Mouse (Mus musculus) thymus, postnatal 25 days (tissue): ENCODE measurements around the gene Tut4.

Experiments used
- DNase-seq: peaks from one replicate; pipeline ENCODE4 v3.0.0; 2022

Gene Tut4

DNA sequence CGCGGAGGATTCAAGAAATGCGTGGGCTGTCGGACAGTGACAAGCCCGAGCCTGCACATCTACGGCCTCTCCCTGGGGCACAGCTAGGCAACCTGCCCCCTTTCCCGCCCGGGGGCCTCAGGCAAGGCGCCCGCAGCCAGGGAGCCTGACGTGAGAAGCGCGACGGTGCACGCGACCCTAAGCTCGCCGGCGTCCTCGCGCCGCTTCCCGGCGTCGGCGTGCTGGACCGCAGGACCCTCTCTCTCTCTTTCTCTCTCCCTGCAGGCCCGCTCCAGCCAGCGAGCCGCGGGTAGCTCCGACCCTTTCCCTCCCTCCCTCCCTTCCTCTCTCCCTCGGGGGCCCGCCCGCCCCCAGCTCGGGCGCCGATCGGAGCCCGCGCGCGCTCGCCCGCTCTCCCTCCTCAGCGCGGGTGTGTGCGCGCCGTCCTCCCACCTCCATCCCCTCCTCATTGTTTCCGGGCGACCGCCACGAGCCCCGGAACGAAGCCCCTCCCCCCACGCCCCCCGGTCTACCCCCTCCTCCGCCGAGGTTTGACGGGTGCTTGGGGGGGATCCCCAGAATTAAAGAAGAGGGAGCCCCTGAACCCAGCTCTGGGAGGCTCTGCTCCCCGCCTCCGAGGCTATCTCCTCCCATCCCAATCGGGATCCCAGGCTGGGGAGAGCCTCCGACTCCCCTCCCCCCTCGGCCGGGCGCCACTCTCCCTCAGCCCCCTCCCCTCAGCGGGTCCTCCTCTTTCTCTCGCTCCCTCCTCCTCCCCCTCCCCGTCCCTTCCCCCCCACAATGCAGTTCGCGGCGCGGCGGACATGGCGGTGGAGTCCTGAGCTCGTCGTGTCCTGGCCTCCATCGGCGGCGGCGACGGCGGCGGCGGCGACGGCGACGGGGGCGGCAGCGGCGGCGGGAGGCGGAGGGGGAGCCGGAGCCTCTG lies at the start of gene Tut4:
TSS of gene Tut4 (plus strand) at position 196 of the 925 bp plus-strand sequence.
- peak; percentile 84 for DNase-seq

DNA sequence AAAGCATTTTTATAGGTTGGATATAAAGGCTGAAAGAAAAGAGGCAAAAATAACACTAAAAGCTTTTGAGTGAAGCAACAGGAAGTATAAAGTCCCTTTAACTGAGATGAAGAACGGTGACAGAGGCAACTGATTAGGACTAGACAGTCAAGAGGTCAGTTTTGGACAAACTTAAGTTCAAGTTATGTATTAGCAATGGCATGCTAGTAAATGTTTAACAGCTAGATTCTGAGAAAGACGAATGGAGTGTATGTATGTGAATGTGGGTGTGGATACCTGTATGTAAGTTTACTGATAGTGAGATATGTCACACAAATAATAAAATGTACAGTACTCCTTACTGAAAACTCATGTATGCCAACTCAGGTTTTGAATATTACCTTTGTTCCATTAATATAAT lies 34.6 kb upstream of the Tut4 start:
- DNase-seq, result no peak

DNA sequence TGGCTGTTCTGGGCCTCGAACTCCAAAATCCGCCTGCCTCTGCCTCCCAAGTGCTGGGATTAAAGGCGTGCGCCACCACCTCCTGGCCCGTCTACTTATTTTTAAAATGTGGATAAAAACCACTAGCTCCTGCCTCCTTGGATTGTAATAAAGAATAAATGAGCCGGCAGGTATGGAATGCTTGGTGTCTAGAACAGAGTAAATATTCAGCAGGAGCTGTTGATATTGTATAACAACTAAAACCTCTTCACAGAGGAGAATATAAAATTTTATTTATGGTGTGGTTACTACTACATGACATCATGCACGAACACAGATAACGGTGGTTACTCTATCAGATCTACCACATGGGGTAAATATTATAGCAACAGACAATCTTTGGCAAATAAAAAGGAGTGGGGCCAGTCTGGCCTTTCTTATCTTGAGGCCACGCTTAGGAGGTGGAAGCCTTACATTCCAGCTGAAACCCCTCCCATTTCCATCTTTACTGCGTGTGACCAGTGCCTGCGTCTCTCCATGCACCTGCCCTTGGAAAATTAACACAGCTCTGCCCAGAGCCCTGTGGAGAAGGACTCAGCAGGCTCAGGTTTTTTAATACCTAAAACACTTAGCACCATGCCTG lies 31.4 kb upstream of the Tut4 start:
- no peak for DNase-seq

DNA sequence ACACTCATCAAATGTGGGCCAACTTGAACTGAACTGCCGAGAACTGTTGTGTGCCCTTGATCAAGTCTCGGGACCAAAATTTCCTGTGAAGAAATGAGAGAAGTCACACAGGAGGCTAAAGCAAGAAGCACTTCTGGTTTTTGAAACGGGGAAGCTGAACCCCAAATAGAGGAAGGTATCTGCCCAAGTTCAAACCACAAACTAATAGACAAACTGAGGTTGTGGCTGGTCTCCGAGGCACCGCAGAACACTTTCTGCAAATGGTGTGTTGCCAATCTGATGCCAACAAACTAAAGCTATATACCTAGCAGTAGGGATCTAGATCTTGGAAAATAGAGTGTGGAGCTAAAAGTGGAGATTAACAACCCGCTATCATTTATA lies 30.9 kb upstream of the Tut4 start:
- no peak for DNase-seq

DNA sequence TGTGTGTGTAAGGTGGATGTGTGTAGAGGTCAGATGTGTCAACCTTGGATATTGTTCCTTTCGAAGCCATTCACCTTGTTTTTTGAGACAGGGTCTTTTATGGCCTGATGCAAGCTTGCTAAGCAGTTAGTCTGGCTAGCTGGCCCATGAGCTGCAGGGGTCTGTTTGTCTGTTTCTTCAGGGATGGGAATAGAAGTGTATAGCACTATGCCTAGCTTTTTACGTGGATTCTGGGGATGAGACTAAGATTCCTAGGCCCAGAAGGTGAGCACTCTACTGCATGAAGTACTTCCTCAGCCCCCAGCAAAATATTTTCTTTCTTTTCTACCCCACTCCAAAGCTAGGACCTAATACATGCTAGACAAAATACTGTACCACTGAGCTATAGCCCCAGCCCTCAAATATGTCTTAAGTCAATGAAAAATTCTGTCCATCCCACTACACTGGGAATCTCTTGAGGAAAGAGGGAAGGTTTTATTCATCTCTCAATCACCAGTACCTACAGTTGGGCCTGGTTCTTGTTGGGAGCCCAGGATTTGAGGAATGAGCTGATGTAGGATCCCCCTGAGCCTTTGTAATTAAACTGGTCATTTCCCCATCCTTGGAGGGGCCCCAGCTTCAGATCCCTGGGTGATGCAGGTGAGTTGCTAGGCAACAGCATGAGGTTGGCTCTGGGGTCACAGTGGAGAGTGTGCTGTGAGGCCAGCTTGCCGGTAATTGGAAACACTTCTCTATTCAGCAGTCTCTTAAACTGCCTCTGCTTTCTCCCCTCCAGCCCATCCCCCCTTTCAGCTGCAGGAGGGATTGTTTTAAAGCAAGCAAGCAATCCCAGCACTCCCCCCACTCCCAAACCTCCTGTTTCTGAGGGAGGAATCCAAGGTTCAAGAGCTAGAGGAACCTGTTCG lies 28.3 kb upstream of the Tut4 start:
- DNase-seq, result no peak

DNA sequence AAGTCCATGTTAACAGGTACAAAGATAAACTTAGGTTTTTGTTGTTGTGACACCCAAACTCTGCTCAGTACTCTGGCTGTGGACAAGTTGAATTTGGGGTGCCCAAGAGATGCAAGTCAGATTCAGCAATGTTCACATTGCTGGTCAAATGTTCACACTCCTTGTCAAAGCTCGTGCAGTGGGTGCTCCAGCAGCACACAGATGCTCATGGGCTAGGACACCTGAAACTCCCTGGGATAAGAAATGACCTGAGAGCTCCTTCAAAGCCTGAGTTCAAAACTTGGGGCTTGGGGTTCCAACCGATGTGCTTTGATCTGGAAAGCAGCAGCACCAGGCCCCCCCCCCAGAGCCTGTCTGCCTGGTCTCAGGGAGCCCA lies 27.7 kb upstream of the Tut4 start:
- no peak for DNase-seq

DNA sequence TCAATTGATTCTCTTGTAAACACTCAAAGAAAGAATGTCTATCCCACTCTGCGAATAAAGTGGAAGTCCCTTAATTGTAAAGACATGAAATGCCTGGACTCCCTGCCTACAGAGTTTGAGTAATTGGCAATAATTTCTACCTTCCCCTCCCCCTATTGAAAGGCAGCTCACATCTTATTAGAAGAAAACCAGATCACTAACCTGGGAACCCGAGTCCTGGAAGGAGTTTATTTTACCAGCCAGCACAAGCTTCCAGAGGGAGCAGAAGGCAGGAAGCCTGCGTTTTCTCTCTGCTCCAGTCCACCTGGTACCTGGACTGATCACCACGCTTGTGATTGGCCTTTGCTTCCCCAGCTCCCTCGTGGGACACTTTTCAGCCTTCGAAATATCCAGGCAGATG lies 25.9 kb upstream of the Tut4 start:
- no peak for DNase-seq

DNA sequence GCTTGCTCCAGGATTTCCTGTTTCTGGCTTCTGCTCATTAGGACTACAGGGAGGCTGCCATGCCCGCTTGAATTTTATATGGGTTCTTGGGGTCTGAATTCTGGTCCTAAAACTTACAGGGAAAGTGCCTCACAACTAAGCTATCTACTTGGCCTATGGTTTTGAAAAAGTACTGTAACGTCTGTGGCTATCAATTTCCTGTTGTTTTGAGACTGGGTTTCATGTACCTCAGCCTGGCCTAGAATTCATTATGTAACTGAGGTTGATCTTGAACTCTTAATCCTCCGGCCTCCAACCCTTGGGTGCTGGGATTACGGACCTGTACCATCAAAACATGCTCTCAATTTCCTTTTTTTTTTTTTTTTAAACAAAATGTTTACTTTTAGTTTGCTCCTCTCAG lies 25.0 kb upstream of the Tut4 start:
- no peak for DNase-seq

DNA sequence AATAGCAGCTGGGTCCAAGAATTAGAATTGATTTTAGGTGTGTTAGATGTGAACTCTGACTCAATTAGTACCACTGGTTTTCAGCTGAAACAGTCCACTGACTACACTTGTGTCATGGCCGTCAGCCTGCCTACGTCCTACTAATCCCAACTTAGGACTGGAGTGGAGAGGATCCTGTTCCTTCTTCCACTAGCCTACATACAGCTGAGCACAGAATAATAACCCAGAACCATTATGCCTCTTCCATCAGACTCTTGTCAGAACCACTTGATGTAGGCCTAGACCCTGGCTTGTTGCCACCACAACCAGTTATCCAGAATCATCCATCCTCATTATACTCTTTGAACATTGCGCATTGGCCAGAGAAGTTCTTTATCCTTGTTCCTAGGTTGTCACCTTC lies 24.4 kb upstream of the Tut4 start:
- no peak for DNase-seq

DNA sequence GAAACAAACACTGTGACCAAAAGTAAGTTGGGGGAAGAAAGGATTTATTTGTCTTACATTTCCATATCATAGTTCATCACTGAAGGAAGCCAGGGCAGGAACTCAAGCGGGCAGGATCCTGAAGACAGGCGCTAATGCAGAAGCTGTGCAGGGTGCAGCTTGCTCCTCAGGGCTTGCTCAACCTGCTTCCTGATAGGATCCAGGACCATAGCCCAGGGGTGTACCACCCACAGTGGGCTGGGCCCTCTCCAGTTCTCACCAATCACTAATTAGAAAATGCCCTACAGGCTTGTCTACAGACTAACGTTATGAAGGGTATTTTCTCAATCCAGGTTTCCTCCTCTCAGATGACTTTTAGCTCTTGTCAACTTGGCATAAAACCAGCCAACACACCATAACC lies 23.6 kb upstream of the Tut4 start:
- DNase-seq, result no peak

DNA sequence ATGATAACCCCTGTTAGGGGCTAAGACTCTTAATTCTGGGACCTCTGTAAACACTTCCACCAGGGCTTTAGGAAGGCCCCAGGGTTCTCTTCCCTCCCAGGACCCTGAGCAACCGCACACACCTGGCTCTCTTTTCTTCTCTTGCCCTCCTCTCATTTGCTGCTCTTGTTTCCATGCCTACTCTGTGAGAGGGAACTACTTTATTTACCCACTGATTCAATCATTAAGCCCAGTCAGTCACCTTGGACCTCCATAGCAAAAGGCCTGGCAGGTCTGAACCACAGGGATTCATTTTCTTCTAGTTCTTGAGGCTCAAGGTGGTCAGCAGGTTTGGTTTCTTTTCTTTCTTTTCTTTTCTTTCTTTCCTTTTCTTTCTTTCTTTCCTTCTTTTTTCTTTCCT lies 23.0 kb upstream of the Tut4 start:
- no peak for DNase-seq

DNA sequence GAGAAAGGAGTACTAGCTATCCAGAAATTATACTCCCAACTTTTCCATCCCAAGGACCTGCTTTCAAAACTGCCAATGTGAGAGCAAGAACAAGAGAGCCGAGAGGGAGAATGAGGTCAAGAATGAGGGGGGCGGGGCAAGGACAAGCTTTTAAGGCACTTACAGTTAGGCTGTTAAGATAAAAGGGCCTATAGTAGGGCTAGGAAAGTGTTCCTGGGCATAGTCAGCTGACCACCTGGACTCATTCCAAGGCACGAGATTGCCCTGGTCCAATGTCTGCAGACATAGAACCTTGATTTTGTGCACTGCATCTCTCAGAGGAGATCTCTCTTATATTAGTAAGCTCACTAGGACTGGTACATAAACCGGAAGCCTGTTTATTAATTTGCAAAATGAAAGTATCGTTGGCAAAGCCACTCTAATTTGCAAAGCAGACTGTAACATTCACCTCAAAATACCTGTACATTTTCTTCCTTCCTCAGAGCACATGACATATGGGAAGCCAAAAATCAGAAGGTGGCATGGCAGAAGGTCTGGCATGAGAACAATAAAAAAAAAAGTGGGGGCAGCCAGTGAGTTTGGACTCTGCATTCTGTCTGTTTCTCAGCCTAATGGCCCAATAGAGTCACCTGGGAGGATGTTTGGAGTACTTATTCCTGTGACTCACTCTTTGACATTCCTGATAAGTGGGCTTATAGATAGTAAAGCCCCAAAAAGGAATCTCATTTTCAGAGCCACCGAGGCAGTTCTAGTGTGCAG lies 21.0 kb upstream of the Tut4 start:
- no peak for DNase-seq

DNA sequence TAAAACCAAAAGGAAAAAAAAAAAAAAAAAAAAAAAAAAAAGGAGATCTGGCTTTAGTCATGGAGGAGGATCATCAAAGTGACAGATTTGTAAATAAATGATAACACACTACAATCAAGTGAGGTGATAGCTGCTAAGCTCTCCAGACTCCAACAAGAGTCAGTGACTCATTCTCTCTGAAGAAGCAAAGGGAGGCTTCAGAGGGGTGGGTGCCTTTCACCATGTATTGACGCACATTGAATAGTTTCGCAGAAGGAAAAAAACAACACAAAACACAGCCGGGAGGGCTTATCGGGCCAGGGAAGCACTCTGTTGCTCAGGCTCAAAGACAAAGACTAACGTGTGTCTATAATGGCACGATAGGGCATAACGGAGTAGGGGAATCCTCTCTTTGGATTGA lies 11.1 kb upstream of the Tut4 start:
- DNase-seq, result no peak

DNA sequence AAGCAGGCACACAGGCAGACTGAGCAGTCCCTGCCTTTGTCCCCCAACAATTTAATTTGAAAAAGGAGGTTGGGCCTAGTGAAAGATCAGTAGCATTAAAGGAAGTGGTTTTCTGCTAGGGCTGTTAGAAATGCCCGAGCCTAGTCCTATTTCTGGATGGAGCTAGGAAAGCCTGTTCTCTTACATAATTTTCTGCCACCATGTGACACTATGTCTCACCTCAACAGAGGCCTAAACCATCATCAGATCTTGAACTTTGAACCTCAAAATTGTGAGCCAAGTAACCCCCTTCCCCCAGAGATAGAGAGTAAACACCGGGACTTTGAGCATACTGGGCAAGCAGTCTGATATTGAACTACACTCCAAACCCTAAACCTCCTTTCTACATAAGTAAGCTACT lies 3.2 kb upstream of the Tut4 start:
- no peak for DNase-seq

DNA sequence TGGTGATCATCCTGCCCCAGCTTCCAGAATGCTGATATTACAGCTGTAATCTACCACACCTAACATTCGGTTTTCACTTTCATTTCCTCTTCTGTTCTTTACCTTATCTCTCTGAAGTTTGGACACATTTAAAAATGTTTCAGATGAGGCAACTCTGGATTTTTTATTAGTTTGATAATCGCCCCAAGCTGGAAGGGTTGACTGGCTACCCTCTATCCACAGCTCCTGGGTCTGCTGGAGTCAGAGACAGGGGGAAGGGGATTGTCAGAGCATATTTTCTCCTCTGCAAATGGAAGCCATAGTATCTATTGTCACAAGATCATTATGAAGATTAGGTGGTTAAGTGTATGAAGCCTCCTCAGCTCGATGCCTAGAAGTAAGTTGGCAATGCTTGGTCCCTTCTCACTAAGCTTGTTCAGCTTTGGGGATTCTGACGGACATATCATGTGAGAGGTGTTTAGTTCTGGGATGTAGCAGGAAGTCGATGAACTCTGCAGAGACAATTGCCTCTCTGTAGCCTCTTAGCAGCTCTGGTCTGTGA lies 955 bp upstream of the Tut4 start:
- DNase-seq, result peak; percentile 19

DNA sequence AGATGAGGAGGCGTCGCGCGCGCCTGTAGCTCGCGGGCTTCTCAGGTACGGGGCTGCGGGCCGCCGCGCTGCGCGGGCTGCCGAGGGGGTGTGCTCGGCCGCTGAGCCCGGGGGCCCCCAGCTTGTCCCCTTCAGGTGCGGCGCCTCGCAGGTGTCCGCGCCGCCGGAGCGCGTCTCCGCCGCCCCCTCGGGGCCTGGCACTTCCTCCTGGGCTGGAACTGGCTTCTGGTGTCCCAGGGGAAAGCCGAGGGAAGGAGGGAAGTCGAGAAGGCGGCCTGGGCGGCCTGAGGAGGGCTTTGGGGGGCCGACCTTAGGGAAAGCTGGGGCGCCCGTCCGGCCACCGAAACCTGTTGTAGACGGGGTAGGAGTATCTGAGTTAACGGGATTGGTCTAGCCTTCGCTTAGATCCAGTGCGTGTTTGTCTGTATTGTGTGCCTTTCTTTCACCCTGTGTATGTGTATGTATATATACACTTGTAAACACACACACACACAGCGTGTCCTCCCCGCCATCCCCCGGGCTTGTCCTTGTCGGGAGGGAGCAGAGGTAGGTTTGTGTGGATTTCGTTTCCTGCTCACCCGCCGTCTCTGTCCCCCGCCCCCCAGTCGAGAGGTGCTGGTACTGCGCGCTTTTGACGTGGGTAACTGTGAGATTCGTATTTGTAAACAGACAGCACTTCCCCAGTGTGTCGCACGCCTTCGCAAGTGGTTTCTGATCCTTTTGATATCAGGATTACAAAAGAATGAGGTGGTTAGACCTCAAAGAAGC lies 1.1 kb downstream of the Tut4 start:
- peak; percentile 87 for DNase-seq

DNA sequence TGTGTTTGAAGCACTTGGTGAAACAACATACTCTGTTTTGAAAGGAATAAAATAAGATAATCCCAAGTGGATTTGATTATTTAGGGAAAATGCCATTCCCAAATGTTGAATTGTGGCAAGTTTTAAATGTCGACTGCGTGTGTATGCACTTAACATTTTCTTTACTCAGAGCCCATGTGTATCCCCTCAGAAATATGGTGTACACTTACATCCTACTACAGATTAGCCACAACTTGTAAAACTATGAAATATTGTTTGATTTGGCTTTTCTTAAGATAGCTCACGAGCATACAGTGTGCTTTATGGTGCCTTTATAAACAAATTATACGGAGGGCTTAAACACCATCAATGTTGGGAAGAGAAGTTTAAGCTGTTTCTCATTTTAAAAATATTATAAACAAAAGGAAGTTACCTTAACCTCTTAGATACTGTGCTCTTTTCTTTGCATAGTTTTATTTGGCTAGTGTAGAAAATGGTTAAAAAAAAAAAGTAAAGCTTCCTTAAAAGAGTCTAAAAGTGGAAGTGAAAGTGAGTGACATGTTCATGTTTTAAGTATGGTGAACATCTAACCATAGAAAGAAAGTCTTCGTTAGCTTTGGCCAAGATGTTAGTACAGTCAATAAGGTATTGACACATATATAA lies 2.2 kb downstream of the Tut4 start:
- DNase-seq, result no peak

DNA sequence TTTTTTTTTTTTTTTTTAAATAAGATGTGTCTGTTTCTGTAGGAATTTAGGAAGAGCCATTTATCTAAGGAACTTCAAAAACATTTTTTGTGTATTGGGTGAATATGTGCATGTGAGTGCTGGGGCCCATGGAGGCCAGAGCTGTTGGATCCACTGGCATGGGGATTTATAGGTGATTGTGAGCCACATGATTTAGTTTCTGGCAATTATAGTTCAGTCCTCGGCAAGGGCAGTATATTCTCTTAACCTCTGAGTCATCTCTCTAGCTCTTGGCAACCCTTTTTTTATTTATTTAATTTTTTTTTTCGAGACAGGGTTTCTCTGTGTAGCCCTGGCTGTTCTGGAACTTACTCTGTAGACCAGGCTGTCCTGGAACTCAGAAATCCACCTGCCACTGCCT lies 14.4 kb downstream of the Tut4 start:
- no peak for DNase-seq

DNA sequence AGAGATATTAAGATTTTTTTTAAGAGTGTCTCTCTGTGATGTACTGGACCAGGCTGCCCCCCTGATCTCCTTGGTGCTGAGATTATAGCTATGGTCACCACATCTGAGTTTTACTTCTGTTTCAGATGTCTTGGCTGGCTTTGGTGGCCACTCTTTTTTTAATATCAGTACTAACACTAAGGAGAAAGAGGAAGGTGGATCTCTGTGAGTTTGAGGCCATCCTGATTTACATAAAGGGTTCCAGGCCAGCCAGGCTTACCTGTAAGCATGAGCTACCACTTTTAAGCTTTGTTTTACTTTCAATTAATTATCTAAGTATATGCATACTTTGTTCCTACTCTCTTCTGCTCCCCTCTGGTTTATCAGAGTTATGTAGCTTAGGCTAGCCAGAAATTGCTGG lies 23.6 kb downstream of the Tut4 start:
- no peak for DNase-seq

DNA sequence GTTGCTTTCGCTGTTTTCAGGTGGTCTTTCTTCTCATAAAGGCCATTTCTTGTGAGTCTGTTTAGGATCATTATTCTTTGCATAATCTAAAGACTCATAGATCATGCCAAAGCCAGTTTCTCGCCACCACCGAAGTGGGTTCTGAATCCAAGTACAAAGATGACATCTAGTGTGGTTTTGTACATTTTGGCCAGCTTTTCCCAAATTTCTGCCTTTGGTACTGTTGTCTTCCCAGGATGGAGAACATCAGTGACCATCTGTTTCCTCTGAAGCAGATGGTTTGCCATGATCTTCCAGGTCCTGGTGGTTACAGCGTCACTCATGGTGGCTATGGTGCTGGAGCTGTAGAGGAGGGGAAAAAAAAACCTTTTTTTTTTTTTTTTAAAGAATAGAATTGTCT lies 25.0 kb downstream of the Tut4 start:
- DNase-seq, result no peak

DNA sequence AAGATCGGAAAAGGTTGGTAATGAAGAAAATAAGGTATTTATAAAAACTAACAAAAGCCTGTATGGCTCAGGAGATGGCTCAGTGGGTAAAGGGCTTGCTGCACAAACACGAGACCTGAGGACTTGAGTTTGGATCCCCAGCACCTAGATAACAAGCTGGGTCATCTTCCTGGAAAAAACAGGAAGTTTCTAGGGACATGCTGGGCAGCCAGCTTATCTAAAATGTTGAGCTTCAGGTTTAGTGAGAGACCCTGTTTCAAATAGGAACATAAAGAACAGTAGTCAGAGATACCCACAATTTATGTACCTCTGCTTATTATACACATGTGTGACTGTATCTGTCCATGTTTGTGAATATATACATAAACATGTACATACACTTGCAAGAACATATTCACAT lies 43.8 kb downstream of the Tut4 start:
- DNase-seq, result no peak
